Mouse (Mus musculus) neural tube, embryonic 13.5 days (tissue): Measurements from ENCODE around the gene Hist1h4f. TPM values are rescaled to one million over a fixed set of nuclear protein-coding genes. Genes with fewer than 3 reads are reported as not detected.
"Not testable (repeated sequence)": the region's sequence is repeated elsewhere in the genome, so short reads cannot be mapped to it uniquely, and the experiment has no call there.

Source experiments
- ATAC-seq: fragments of 200-750 bp; cut with Nextera tagmentation; 2 replicates; pipeline ENCODE4 v1.8.0; 2017; ENCODE audit warnings: low read depth, mild to moderate bottlenecking, moderate TSS enrichment, moderate library complexity
- H3K27ac ChIP-seq: fragments of 300-500 bp; sonication (generic); replicated peaks from 2 replicates; pipeline ENCODE4 v1.5.1; 2015; ENCODE audit warnings: moderate library complexity, mild to moderate bottlenecking, inconsistent platforms
- H3K27me3 ChIP-seq: fragments of 300-500 bp; sonication (generic); 2 replicates; pipeline ENCODE4 v1.6.1; 2015; ENCODE audit warnings: mild to moderate bottlenecking, inconsistent platforms
- H3K36me3 ChIP-seq: fragments of 300-500 bp; sonication (generic); 2 replicates; pipeline ENCODE4 v1.6.1; 2015; ENCODE audit warnings: mild to moderate bottlenecking, inconsistent platforms
- H3K4me1 ChIP-seq: fragments of 300-500 bp; sonication (generic); replicated peaks from 2 replicates; pipeline ENCODE4 v1.6.1; 2015; ENCODE audit warnings: inconsistent platforms
- H3K4me2 ChIP-seq: fragments of 300-500 bp; sonication (generic); 2 replicates; pipeline ENCODE4 v1.6.1; 2015; ENCODE audit warnings: inconsistent platforms, mild to moderate bottlenecking, moderate library complexity
- H3K4me3 ChIP-seq: fragments of 300-500 bp; sonication (generic); 2 replicates; pipeline ENCODE4 v1.5.1; 2015; ENCODE audit warnings: mild to moderate bottlenecking, inconsistent platforms
- H3K9ac ChIP-seq: fragments of 300-500 bp; sonication (generic); 2 replicates; pipeline ENCODE4 v1.6.1; 2015; ENCODE audit warnings: moderate library complexity, mild to moderate bottlenecking, inconsistent platforms
- H3K9me3 ChIP-seq: fragments of 300-500 bp; sonication (generic); 2 replicates; pipeline ENCODE4 v1.6.1; 2016; ENCODE audit warnings: inconsistent platforms
- WGBS: fragments of 180-500 bp; shearing (Covaris S2); methylation state at CpG from one replicate; pipeline ENCODE4 v1.1.7; 2015; 5-methylcytosine and 5-hydroxymethylcytosine counted together
- polyA plus RNA-seq: library from polyadenylated mRNA; unstranded; fragments of >200 nt; fragmentation: Nextera tagmentation; extraction: Ambion mirVana; gene quantifications from 2 replicates; pipeline ENCODE4 v1.2.1, GENCODE M21; 2015

The Hist1h4f gene
- polyA plus RNA-seq, 1 experiment from 2014 or later: not detected

DNA sequence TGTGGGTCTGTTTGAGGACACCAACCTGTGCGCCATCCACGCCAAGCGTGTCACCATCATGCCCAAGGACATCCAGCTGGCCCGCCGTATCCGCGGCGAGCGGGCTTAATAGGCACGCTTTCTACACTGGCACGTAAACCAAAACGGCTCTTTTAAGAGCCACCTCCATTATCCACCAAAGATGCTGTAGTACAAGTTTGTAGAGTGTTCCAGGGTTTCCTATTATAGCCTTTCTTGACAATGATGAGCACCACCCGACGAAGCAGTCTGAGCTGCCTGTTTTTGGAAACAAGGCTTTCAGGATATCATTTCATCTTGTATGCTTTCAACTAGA lies 6.7 kb downstream of the Hist1h4f start:
- peak overlapping the region; percentile 67 for H3K4me2 ChIP-seq
- H3K27ac ChIP-seq: peak overlapping the region; percentile 92
- WGBS: under 1% methylated on average over 14 of the region's 14 CpGs
- peak overlapping the region; percentile 48 for H3K4me3 ChIP-seq
- ATAC-seq: peak; percentile 45
- not testable (repeated sequence) for H3K4me1 ChIP-seq, H3K36me3 ChIP-seq, H3K9me3 ChIP-seq, H3K27me3 ChIP-seq
- peak overlapping the region; percentile 78 for H3K9ac ChIP-seq

DNA sequence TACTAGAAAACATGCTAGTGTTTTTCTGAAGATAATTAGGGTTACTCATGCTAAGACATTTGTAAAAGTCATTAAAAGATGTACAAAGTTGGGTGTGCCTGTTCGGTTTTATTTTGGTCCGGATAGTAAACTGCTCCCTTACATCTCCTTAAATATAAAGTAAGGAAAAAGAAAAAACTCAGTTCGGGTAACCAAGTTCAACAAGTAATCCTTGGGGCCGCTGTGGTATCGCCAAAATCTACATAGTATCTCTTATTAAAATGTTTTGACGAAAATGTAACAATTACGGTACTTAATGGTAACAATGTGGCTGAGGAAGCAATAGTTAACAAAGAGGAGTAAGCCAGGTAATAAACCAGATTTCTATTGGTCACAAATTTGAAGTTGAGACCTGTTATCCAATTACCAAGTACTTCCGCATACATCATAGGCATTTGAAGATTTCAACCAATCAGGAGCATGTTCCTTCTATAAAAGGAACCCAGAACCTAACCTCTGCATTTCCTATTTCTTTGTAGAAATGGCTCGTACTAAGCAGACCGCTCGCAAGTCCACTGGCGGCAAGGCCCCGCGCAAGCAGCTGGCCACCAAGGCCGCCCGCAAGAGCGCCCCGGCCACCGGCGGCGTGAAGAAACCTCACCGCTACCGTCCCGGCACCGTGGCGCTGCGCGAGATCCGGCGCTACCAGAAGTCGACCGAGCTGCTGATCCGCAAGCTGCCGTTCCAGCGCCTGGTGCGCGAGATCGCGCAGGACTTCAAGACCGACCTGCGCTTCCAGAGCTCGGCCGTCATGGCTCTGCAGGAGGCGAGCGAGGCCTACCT lies 7.3 kb downstream of the Hist1h4f start, which contains the start of gene Hist1h3f:
Gene Hist1h3f (plus strand): TSS at position 88 of the 822 bp plus-strand sequence.
- ATAC-seq: peak; percentile 95
- H3K4me1 ChIP-seq: peaks cover 6% of the 10 kb centered on the region
- peak within 1 kb of the TSS; percentile 92 for H3K27ac ChIP-seq
- H3K36me3 ChIP-seq: no peaks in the 10 kb centered on the region
- under 1% methylated on average over 31 of the region's 45 CpGs for WGBS
- peak within 1 kb of the TSS; percentile 78 for H3K9ac ChIP-seq
- H3K4me2 ChIP-seq: peak within 1 kb of the TSS; percentile 67
- H3K4me3 ChIP-seq: peak within 1 kb of the TSS; percentile 48
- H3K9me3 ChIP-seq: no peaks in the 10 kb centered on the region
- no peaks in the 10 kb centered on the region for H3K27me3 ChIP-seq

DNA sequence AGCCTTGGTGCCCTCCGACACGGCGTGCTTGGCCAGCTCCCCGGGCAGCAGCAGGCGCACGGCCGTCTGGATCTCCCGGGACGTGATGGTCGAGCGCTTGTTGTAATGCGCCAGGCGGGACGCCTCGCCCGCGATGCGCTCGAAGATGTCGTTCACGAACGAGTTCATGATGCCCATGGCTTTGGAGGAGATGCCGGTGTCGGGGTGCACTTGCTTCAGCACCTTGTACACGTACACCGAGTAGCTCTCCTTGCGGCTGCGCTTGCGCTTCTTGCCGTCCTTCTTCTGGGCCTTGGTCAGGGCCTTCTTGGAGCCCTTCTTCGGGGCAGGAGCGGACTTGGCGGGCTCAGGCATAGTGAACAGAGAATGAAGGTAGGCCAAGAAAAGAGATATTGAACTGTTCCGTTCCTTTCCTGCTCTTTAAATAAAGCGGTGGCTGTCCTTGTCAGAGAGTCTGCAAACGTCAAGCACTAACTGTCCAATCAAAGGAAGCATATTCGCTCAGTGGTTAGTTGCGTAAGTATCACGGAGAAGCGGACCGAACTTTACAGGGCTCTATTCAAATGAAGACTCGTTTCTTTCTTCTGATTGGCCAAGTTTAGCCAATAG lies 8.3 kb downstream of the Hist1h4f start, which contains the start of gene Hist1h2bh:
Gene Hist1h2bh (minus strand): TSS at position 394 of the 609 bp plus-strand sequence.
- not testable (repeated sequence) for H3K9me3 ChIP-seq, H3K27me3 ChIP-seq, H3K4me1 ChIP-seq, H3K36me3 ChIP-seq
- Histone ChIP-seq H3K27ac (peak within 1 kb of the TSS; percentile 92), H3K9ac (peak within 1 kb of the TSS; percentile 67), H3K4me3 (peak within 1 kb of the TSS; percentile 48), H3K4me2 (peak within 1 kb of the TSS; percentile 67)
- under 1% methylated on average over 34 of the region's 42 CpGs for WGBS
- peak; percentile 90 for ATAC-seq

DNA sequence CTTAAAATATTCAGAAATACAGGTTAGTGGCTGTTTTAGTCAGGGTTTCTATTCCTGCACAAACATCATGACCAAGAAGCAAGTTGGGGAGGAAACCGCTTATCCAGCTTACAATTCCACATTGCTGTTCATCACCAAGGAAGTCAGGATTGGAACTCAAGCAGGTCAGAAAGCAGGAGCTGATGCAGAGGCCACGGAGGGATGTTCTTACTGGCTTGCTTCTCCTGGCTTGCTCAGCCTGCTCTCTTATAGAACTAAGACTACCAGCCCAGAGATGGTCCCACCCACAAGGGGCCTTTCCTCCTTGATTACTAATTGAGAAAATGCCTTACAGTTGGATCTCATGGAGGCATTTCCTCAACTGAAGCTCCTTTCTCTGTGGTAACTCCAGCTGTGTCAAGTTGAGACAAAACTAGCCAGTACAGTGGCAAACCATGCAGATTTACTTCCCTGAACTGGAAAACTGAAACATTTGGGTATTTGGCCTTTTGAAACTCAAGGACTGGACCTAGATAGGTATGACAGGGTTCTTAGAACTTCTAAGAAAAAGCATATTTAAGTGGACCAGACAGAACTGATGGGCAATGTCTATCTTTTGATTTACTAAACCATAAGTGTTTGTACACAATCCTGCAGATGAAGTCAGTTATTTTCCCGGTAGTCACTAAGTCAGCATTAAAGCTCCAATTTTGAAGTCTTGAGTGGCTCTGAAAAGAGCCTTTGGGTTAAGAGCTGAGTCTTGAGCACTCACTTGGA lies 9.0 kb downstream of the Hist1h4f start:
- not testable (repeated sequence) for H3K9me3 ChIP-seq, H3K36me3 ChIP-seq, H3K27me3 ChIP-seq, H3K4me1 ChIP-seq, ATAC-seq
- Histone ChIP-seq H3K27ac (peak overlapping the region; percentile 74), H3K9ac (peak overlapping the region; percentile 66), H3K4me3 (peak overlapping the region; percentile 46), H3K4me2 (peak overlapping the region; percentile 67)
- WGBS: 6% methylated on average over 3 of the region's 3 CpGs

DNA sequence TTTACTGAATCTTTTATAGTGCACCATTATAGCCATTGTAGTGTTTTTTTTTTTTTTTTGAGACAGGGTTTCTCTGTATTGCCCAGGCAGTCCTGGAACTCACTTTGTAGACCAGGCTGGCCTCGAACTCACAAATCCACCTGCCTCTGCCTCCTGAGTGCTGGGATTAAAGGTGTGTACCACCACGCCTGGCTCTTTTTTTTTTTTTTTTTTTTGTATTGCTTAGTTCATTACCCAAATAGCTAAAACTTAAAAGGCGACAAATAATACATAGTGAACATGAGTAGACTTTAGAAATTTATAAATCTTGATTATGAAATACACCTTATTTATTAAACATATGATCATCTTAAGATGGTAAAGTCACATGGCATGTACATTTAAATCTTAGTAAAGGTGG lies 10.0 kb downstream of the Hist1h4f start:
- Histone ChIP-seq H3K9me3 (no peaks in the 10 kb centered on the region), H3K9ac (no peak overlapping the region), H3K4me2 (no peak overlapping the region), H3K36me3 (no peaks in the 10 kb centered on the region), H3K27ac (no peak overlapping the region), H3K4me3 (no peak overlapping the region), H3K27me3 (no peaks in the 10 kb centered on the region), H3K4me1 (peaks cover 13% of the 10 kb centered on the region)
- ATAC-seq: no peak
- 90% methylated on average over 3 of the region's 3 CpGs for WGBS

DNA sequence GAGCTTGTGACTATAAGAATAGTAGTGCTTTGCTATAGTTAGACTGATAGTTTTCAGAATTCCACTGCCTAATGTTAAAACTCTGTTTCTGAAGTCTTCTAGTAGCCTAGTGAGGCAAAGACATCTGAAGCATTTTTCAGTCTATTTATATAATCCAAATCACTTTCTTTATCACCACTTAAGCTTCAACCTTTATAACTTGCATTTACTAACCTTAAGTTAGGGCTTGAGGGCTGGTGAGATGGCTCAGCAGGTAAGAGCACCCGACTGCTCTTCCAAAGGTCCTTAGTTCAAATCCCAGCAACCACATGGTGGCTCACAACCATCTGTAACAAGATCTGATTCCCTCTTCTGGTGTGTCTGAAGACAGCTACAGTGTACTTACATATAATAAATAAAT lies 11.6 kb downstream of the Hist1h4f start:
- H3K27me3 ChIP-seq, H3K27ac ChIP-seq, H3K9ac ChIP-seq, H3K9me3 ChIP-seq, H3K4me2 ChIP-seq, ATAC-seq, H3K4me3 ChIP-seq, H3K36me3 ChIP-seq: not testable (repeated sequence)
- peaks cover 23% of the 10 kb centered on the region for H3K4me1 ChIP-seq
- 58% methylated on average over 1 of the region's 1 CpGs for WGBS

DNA sequence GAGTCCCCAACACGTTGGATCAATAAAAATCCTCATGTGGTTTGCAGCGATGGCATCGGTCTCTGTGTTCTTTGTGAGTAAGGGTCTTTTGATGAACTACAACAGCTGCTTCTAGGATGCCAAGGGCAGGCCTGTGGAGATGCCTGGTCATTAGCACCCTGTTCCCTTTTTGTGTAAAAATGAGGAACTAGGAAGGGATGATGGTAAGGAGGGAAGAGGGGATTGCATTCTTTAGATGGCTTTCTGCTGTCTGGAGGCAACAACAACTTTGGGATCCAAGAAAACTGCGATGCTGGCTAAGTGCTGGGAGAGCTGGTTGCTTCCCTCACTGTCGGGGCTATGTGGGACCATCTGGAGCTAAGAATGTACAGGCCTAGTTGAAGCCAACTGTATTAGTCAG lies 13.2 kb downstream of the Hist1h4f start:
- Histone ChIP-seq H3K27ac (no peak overlapping the region), H3K9ac (no peak overlapping the region), H3K4me1 (peaks cover 34% of the 10 kb centered on the region), H3K4me2 (no peak overlapping the region), H3K4me3 (no peak overlapping the region), H3K27me3 (no peaks in the 10 kb centered on the region), H3K9me3 (no peaks in the 10 kb centered on the region), H3K36me3 (no peaks in the 10 kb centered on the region)
- 71% methylated on average over 5 of the region's 5 CpGs for WGBS
- no peak for ATAC-seq

DNA sequence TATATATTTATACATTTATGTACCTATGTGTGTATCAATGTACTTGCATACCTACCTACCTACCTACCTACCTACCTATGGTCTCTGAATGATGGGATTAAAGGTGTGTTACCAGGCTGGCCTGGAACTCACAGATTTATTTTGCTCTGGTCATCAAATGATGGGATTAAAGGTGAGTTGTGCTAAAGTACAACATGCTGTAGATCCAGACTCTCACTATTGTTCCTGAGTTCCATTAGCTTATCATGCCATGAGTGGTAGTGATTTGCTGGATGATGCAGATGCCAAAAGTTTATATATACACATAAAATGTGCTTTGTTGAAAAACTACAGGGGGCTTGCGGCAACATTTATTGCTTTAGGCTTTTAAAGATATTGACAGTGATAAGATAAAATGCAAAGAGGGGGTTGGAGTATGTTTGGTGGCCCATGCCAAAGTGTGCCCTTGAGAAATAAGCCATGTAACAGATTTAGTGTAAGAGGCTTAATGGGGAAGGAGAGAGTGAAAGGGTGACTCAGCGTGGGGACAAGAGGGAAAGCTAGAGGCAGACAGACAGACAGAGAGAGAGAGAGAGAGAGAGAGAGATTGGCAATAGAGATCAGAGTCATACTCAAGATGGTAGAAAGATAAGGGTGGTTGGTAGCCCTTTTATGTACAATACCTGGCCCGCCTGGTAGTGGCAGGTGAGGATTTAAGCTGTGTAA lies 14.3 kb downstream of the Hist1h4f start:
- 0 out of 2 replicates have a peak overlapping the region, but pooled peaks have one; percentile 9 for H3K9ac ChIP-seq
- ATAC-seq: no peak
- peak overlapping the region; percentile 74 for H3K4me2 ChIP-seq
- no peak overlapping the region for H3K27ac ChIP-seq
- H3K9me3 ChIP-seq: no peaks in the 10 kb centered on the region
- no peaks in the 10 kb centered on the region for H3K36me3 ChIP-seq
- H3K27me3 ChIP-seq: no peaks in the 10 kb centered on the region
- H3K4me3 ChIP-seq: no peak overlapping the region; the same call in 1 of the 2 replicates
- H3K4me1 ChIP-seq: peaks cover 39% of the 10 kb centered on the region
- WGBS: 87% methylated on average over 3 of the region's 3 CpGs

DNA sequence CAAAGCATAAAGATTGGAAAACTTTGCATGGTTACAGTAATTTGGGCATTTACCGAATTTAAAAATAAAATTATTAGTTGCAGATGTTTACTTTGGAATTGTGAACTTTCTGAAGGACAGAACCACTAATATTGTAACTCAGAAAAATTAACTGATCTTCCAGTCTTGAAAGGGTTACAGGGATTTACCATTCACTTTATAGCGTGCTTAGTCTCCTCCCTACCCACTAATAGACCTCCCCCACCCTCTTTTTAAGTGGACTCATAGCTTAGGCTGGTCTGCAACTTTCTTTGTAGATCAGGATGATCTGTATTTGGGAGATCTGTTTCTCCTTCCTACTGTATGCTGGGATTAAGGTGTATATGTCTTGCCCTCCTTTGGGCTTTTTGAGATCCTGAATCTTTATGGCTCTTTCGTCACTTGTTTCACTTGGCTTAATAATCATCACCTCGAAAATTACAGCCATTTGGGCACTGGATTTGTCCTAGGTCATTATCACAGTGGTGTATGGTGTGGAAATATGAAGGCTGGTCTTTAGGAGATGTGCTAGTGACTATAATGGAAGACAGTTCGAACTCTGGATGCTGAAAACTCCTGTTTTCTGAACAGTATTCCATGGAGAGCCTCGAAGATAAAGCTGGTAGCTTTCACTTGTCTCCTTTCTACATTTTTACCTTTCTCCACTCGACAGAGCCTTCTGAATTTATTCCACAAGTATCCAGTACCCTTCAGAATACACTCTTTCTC lies 15.2 kb downstream of the Hist1h4f start:
- H3K27ac ChIP-seq: no peak overlapping the region
- H3K4me1 ChIP-seq: peaks cover 42% of the 10 kb centered on the region
- H3K9ac ChIP-seq: peak overlapping the region; percentile 55; the same call in 1 of the 2 replicates
- ATAC-seq: no peak
- H3K27me3 ChIP-seq: no peaks in the 10 kb centered on the region
- H3K4me2 ChIP-seq: peak overlapping the region; percentile 74
- no peaks in the 10 kb centered on the region for H3K9me3 ChIP-seq
- 21% methylated on average over 7 of the region's 7 CpGs for WGBS
- peak overlapping the region; percentile 59 for H3K4me3 ChIP-seq
- H3K36me3 ChIP-seq: no peaks in the 10 kb centered on the region

DNA sequence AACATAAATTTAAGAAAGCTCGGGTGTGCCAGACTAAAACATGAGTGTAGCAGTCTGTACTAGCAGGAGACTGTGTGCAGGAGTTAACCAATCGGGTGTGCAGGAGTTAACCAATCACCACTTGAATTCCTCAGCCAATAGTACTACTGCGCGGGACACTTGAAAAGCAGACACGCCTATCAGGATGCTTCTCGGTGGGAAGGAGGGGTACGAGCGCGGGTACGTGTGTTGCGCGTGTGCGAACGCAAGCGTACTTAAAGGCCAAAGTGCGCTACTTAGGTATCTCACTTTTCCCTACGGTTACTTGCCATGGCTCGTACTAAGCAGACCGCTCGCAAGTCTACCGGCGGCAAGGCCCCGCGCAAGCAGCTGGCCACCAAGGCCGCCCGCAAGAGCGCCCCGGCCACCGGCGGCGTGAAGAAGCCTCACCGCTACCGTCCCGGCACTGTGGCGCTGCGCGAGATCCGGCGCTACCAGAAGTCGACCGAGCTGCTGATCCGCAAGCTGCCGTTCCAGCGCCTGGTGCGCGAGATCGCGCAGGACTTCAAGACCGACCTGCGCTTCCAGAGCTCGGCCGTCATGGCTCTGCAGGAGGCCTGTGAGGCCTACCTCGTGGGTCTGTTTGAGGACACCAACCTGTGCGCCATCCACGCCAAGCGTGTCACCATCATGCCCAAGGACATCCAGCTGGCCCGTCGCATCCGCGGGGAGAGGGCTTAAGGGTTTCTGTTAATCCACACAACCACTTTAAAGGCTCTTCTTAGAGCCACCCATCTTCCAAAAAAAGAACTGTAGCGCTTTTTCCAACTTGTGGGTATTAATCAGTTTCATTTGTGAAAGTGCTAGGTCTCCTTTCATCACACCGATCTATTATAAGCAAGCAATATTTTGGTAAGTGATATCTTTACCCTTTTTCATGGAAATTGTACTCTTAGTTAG lies 16.0 kb downstream of the Hist1h4f start, which contains the start of gene Hist1h3g:
Gene Hist1h3g (plus strand): TSS at position 286 of the 939 bp plus-strand sequence.
- H3K4me1 ChIP-seq: peaks cover 42% of the 10 kb centered on the region
- H3K27ac ChIP-seq: peak within 1 kb of the TSS; percentile 74
- under 1% methylated on average over 53 of the region's 62 CpGs for WGBS
- H3K27me3 ChIP-seq, H3K36me3 ChIP-seq, H3K9me3 ChIP-seq: not testable (repeated sequence)
- peak; percentile 89 for ATAC-seq
- H3K4me3 ChIP-seq: peak within 1 kb of the TSS; percentile 59
- peak within 1 kb of the TSS; percentile 61 for H3K9ac ChIP-seq
- H3K4me2 ChIP-seq: peak within 1 kb of the TSS; percentile 74
